Mouse (Mus musculus) heart, postnatal 36 days (tissue): Measurements from ENCODE around the gene Cnst. TPM values are rescaled to one million over a fixed set of nuclear protein-coding genes. Genes with fewer than 3 reads are reported as not detected.
A peak's percentile ranks its signal among the peaks of the same experiment; 100 is the strongest.
"Not testable (repeated sequence)": the region's sequence is repeated elsewhere in the genome, so short reads cannot be mapped to it uniquely, and the experiment has no call there.

Experiments
- DNase-seq, 2 experiments: peaks; one replicate each; pipeline ENCODE4 v3.0.0; 2021 to 2022
- intact Hi-C: fragments of 180-260 bp; cut with DNase I; formaldehyde crosslinking; loops from one replicate; pipeline ENCODE4 v1.15.1; 2025
- total RNA-seq, 2 experiments: library from RNA; stranded (reverse); gene quantifications; 2 replicates each; pipeline ENCODE4 v1.2.3; 2021

Gene Cnst
- total RNA-seq, 2 experiments from 2014 or later, result 45.2 to 45.4 TPM

- intact Hi-C loops, result no loop called here
- no peak for DNase-seq
Measured at GRCm38 (mm10) chr1:179632746-179633413, 86.7 kb downstream of the Cnst start.

DNA sequence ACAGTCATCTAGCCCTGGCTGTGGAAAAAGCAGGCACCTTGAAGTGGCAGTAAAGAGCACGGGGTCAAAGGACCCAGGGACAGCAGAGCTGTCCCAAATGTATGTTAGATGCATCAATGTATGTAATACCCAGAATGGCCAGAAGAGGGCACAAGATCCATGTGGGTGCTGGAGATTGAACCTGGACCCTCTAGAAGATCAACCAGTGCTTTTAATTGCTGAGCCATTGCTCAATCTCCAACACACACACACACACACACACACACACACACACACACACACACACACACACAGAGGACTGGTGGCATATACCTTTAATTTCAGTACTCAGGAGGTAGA is 87.2 kb downstream of the Cnst start:
- DNase-seq, result no peak
- intact Hi-C loops, result no loop called here

DNA sequence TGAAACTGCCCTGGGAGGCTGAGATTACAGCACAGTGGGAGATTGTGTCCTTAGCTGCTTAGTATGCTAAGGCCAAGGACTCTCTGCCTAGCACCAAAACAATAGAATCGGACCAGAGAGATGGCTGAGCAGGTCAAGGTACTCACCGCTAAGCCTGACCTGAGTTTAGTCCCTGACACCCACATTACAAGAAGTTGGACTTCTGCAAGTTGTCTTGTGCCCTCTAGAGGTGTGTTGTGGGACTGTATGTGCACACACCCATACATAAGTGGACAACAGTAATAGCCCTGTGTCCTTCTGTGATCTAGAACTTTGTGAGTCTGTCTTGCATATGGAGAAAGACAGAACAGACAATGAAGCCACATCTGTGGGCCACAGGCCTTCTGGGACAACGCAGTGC is 88.0 kb downstream of the Cnst start:
- DNase-seq, result no peak
- intact Hi-C loops, result no loop called here

DNA sequence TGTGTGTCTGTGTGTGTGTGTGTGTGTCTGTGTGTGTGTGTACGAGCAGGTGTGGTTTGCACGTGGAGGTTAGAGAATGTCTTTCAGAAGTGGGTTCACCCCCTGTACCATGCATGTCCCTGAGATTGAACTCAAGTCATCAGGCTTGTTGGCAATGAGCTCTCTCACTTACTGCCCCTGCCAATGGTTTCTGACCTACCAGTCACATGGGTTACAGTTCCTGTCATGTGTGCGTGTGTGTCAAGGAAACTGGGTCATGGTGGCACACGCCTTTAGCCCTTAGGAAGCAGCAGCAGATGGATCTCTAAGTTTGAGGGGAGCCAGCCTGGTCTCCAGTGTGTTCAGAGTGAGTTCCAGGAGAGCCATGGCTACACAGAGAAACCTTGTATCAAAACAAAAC is 96.6 kb downstream of the Cnst start:
- intact Hi-C loops, result loop anchor here (10.0 kb wide), 1 partner anchor 202 kb away; no protein-coding TSS in a partner anchor
- DNase-seq, result no peak

DNA sequence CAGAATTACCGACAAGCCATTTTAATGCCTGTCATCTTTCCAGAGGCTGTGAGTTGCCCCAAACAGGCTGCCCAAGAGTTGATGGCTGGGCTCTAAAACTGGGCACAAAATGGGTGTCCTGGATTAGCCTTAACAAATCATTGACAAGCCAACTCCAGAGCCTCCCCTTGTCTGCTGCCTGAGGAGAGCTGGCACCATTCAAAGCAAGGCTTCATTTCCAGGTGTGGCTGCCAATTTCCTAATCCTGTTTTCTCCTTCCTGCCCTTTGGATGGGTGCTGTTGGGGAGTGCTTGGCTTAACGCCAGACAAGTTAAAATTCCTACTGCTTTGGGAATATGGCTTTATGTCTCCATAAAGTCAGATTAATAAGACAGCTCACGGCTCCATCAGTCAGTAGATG is 98.0 kb downstream of the Cnst start:
- intact Hi-C loops, result loop anchor here (10.0 kb wide), 1 partner anchor 201 kb away; no protein-coding TSS in a partner anchor

DNA sequence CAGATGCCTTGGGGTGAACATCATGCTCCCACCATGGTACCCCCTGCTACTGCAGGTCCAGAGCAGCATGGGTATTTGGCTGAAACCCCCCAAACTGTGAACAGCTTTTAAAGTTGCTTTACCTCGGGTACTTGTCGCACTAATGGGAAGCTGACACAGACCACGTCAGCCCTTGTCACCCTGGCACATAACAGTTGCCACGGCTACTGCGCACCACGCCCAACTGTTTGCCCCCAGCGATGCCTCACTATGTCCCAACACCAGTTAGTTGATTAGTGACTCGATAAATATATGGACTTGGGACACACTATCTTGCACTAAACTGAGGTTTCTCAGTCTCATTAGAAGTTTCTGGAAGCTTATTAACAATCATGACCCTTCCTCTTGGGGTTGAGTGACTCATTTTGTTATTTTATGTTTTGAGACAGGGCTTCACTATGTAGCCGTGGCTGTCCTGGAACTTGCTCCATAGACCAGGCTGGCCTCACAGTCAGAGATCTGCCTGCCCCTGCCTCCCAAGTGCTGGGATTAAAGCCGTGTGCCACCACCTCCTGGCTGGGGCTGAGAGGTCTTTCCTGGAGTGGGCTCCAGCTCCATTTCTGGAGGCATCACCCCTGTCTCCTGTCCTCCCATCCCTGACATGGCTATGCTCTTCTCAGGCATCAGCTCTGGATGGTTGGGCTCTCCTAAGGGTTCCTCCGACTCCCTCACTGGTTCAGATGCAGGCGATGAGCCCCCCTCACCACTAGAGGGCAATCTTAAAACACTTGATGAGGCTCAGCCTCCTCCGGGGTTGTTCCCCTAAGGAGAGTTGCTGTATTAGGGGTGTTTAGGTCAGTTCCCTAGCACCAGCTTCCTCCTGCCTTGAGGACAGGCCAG is 99.2 kb downstream of the Cnst start:
- intact Hi-C loops, result loop anchor here (1.0 to 10.0 kb wide), 2 partner anchors 89 to 199 kb away; no protein-coding TSS in a partner anchor
- DNase-seq, result peak; percentile 76 to 78

More for the DNA sequence above, 98.0 kb downstream of the Cnst start:
- no peak for DNase-seq

DNA sequence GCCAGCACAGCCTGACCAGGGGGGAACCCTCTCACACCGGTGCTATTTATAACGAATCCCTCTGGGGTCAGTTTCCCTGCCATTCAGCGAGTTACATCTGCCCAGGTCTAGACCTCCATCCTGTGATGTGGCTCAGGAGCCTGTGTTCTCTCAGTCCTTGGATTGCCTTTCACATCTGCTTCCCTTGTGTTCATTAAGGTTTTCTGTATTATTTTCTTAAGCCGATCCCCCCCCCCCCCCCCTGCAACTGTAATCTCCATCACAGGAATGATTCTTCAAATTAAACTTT is 99.8 kb downstream of the Cnst start:
- no peak for DNase-seq
- intact Hi-C loops, result loop anchor here (1.0 to 10.0 kb wide), 2 partner anchors 88 to 199 kb away; no protein-coding TSS in a partner anchor

DNA sequence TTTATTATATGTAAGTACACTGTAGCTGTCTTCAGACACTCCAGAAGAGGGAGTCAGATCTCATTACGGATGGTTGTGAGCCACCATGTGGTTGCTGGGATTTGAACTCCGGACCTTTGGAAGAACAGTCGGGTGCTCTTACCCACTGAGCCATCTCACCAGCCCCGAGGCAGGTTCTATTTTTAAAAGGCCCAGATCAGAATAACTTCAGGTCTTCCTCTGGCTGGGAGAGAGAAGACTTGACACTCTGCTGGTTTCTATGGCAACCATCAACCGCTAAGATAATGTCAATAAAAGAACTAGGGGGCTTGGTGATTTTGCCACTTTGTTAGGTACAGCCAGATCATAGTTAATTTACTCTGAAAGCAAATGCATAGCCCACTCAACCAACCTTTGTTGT is 102.5 kb downstream of the Cnst start:
- intact Hi-C loops, result loop anchor here (10.0 kb wide), 1 partner anchor 196 kb away; no protein-coding TSS in a partner anchor
- not testable (repeated sequence) for DNase-seq

- intact Hi-C loops, result loop anchor here (10.0 kb wide), 1 partner anchor 195 kb away; no protein-coding TSS in a partner anchor
- DNase-seq, result no peak
Measured at GRCm38 (mm10) chr1:179649324-179649723, 103.2 kb downstream of the Cnst start.

DNA sequence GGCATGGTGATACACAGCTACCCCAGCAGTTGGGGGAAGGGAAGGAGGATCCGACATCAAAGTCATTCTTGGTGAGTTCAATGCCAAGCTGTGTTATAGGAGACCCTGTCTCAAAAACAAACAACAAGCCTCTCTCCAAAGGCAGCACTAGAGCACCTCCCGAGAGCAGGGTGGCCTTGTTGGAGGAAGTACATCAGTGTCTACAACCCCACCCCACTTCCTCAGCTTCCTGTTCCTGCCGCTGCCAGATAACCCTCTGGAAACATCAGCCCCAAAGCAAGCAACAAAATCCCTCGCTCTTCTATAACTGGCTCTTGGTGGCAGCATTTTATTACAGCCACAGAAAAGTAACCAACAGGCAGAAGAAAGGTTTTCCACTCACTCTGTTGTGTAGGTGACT is 104.1 kb downstream of the Cnst start:
- DNase-seq, result no peak
- intact Hi-C loops, result no loop called here

GRCm38 (mm10) chr1:179651224-179651623 is 105.1 kb downstream of the Cnst start:
- intact Hi-C loops, result no loop called here
- DNase-seq, result no peak

GRCm38 (mm10) chr1:179663065-179663464 is 116.9 kb downstream of the Cnst start:
- no peak for DNase-seq

GRCm38 (mm10) chr1:179664309-179664930 is 118.2 kb downstream of the Cnst start:
- no peak for DNase-seq
- intact Hi-C loops, result no loop called here

More at GRCm38 (mm10) chr1:179663065-179663464, 116.9 kb downstream of the Cnst start:
- intact Hi-C loops, result no loop called here

DNA sequence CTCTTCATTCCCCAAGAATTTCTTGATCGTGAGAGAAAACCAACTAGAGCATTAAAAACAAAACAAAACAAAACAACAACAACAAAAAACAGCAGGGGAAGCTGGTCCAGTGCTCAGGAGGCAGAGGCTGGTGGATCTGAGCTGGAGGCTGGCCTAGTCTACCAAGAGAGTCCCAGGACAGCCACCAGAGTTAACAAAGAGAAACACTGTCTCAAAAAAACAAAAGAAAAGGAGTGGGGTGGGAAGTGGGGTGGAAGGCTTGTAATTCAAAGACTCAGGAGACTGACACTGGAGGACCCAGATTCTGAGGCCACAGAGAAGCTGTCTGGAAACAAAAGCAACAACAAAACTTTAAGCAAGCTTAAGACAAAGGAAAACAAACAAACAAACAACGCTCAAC is 120.8 kb downstream of the Cnst start:
- no peak for DNase-seq
- intact Hi-C loops, result loop anchor here (1.0 kb wide), 1 partner anchor 20 kb away; no protein-coding TSS in a partner anchor

DNA sequence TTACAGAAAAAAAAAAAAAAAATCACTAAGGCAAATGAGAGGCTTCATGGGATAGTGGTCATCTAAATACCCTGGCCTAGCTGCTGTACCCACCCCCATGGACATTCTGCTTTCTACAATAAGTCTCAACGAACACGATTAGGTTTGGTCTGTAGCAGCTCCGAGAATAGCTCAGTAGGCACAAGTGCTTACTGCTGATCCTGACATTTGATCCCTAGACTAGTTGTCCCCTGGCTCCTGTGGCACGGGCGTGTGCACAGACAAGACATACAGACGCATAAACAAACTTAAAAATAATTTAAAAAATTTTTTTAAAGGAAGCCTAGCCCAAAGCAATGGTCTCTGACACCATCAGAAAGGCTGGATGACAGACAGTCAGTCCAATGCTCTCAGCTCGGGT is 121.3 kb downstream of the Cnst start:
- DNase-seq, result no peak

DNA sequence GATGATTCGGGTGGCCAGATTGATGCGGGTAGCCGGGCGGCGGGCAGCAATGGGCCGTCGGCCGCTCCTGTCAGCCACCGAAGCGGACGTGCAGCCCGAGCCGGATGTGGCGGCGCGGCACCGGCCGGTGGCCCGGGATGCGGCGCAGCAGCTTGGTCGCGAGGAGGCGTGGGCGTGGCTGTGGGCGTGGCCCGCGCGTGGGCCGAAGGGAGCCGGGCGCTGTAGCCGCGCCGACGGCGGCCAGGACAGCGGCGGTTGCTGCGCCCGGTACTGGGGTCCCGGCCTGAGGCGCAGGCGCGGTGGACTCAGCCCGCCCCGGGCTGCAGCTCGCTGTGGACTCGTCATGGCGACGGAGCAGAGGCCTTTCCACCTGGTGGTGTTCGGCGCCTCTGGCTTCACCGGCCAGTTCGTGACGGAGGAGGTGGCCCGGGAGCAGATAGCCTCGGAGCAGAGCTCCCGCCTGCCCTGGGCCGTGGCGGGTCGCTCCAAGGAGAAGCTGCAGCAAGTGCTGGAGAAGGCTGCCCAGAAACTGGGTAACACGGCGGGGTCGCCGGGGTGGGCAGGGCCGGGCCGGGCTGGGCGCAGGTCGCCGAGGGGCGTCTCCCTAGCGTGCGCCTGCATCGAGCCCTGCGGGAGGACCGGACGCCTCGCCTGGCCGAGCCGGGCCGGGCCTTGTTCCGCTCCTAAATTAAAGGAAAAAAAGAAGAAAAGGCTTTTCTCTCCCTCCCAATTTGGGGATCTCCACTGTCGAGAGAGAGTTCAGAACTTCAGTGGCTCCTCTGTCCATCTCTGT is 122.0 kb downstream of the Cnst start, which contains the start of gene Sccpdh:
TSS of gene Sccpdh (plus strand) at position 198 of the 793 bp plus-strand sequence.
- intact Hi-C loops, result no loop called here
- DNase-seq, result peak; percentile 89 to 90

More for the DNA sequence above, 121.3 kb downstream of the Cnst start:
- intact Hi-C loops, result loop anchor here (1.0 kb wide), 1 partner anchor 20 kb away; no protein-coding TSS in a partner anchor

GRCm38 (mm10) chr1:179668836-179669537 is 122.8 kb downstream of the Cnst start:
- DNase-seq, result no peak
- intact Hi-C loops, result no loop called here

DNA sequence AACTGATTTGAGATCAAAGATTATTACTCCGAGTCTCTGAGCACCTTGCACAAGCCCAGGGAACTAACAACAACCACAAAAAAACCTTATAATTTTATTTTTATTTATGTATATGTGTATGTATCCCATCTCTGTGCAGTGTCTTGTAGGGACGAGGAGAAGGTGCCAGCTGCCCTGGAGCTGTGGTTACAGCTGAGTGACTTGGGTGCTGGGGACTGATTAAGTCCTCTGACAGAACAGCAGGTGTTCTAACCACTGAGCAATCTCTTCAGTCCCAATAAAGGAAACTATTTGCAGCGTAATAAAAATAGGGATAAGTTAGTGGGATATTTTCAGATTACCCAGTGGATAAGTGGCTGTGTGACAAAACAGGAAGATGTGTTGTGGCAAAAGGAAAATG is 128.2 kb downstream of the Cnst start:
- intact Hi-C loops, result no loop called here
- DNase-seq, result no peak

- no peak for DNase-seq
- intact Hi-C loops, result no loop called here
Measured at GRCm38 (mm10) chr1:179677031-179677430, 130.9 kb downstream of the Cnst start.
